Mouse (Mus musculus) thymus, adult 18-20 months (tissue): ENCODE measurements around the gene Clec10a.

Experiments used
- DNase-seq, 2 experiments: peaks; one replicate each; pipeline ENCODE4 v3.0.0; 2022; ENCODE audit warnings: mixed read lengths in 2 of 2

Clec10a gene

GRCm38 (mm10) chr11:70218741-70219470 is 62.9 kb downstream of the Clec10a start:
- DNase-seq = no peak

- DNase-seq = no peak
Observed at GRCm38 (mm10) chr11:70219873-70220272, 63.9 kb downstream of the Clec10a start.

- DNase-seq = no peak
Observed at GRCm38 (mm10) chr11:70220323-70220722, 64.3 kb downstream of the Clec10a start.
